Mouse (Mus musculus) ZHBTc4 (cell line): Measurements from ENCODE around the gene Tmem104.

Experiments used
- DNase-seq: peaks from one replicate; pipeline ENCODE4 v3.0.0-alpha.2; 2011; ENCODE audit warnings: low read depth, low spot score

The Tmem104 gene

DNA sequence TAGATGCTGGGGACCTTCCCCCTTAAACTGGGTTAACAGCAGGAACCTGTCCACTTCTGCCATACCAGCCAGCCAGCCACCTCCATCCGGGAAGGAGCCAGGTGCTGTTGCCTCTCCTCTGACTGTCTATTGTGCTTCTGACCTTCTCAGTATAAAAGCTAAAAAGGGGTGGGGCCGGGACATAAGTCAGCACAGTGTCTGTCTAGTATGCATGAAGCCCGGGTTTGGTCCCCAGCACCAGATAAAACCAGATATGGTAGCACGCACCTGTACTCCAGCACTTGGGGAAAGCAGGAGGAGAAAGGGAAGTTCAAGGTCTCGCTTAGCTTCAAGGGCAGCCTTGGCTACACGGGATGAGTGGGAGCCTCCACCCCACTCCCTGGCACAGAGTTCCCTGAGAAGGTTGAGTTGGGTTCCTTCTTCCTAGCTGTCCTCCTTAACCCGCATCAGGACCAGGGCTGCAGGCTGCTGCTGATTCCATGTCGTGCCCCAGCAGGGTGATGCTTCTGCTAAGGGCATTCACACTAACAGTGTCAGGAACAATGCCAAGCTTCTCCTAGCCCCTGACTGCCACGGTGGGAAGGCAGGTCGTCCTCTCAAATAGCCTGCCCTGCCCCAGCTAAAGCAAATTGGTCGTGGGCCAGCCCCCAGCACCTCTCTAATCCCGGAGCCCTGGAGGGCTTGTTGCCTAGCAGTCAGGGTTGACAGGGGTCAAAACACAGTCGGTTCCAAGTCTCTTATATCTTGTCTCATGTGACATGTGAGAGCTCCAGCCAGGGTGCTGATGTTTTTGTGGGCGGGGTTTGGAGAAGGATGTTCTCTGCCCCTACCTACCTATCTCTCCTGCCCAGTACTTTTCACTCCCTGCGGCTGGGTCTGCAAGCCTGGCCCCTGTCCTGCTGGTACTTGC is 42.0 kb downstream of the Tmem104 start:
- DNase-seq, result peak; percentile 92

DNA sequence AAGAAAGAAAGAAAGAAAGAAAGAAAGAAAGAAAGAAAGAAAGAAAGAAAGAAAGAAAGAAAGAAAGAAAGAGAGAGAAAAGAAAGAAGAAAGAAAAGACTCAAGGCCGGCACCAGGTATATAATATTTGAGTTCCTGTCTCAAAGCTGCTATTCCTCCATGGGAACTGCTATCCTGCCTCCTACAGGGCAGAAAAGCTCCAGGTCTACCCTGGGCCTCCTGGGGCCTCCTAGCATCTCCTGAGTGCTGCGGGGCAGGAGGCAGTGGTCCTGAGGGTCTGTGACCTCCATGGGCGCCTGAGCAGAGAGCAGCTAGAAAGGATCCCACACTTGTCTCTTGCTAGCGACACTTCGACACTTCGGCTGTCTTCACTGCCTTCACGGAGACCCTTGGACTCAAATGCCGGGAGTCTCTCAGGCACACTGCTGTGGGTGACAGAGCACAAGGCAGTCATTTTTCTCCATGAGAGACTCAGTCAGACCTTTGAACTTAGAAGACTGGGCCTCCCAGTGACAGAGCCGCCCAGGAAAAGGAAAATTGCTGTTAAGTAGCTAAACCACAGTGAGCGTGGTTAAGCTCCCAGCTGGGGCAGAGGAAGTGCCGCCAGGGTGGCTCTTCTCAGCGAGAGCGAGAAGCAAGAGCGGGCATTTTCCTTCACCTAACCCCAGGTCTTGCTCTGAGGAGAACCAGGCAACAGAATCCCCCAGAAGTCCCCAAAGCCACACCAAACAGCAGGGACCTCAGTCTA is 44.1 kb downstream of the Tmem104 start:
- no peak for DNase-seq

DNA sequence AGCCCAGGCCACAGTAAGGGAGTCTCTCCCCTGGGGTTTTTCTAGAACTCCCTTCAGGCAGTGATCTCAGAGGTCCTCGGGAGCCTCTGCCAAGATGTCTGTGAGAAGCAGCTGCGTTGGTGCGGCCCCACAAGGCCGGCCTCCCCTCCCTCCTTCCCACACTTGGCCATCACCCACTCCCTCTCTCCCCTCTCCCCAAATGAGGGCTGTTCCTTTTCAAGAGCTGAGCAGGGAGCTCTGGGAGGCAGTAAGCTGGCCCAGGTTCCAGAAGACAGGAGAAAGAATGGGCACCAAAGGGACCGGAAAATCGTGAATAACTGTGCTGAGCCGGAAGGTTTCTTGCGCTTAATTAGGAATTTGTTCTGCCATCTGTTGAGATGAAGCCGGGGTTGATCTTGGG is 44.6 kb downstream of the Tmem104 start:
- no peak for DNase-seq

DNA sequence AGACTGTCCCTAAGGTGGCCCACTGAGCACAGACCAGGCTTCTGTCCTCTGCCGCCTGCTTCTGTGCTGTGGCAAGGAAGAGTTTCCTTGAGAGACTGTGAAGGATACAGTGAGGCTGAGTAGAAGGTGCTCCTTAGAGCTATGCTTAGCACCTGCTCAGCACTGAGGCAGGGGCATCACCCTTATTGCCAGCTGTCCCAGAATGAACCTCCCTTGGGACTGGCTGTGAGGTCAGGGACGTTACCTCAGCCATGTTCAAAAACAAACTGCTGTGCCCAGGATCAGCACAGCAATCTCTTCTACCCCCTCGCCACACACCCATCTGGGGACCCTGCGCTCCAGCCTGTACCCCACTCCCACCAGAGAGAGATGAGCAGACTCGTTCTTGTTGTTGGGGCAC is 45.6 kb downstream of the Tmem104 start:
- DNase-seq, result no peak

DNA sequence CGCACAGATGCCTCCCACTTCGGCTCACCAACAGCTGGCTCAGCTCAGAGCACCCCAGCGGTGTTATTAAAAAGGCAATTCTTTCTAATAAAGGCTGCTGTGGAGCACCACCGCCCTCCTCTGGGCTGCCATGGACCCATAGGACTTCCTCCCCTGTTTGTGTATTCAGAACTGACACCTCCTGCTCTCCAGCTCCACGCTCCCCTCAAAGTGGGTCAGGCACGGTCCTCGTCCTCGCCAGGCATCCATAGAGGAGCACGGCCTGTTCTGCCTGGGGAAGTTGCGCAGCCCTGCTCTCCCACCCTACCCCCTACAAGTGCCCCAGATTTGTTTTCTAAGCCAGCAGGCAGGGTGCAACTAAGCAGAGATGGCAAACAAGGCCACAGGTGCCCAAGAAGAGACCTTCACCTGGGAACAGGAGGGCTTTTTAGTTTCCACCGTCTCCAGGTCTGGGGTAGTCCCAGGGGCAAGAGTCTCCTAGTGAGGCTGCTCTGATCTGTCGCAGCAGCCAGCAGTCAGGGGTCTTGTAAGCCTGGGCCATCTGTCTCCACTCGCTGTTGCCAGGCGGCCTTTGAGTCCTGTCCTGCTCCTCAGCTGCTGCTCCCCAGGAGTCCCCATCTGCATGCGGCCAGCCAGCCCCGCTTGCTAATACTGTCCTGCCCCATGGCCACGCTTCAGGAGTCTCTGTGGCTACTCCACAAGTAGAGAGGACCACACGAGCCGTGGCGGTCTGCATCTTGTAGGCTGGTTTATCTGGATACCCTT is 46.4 kb downstream of the Tmem104 start:
- no peak for DNase-seq

DNA sequence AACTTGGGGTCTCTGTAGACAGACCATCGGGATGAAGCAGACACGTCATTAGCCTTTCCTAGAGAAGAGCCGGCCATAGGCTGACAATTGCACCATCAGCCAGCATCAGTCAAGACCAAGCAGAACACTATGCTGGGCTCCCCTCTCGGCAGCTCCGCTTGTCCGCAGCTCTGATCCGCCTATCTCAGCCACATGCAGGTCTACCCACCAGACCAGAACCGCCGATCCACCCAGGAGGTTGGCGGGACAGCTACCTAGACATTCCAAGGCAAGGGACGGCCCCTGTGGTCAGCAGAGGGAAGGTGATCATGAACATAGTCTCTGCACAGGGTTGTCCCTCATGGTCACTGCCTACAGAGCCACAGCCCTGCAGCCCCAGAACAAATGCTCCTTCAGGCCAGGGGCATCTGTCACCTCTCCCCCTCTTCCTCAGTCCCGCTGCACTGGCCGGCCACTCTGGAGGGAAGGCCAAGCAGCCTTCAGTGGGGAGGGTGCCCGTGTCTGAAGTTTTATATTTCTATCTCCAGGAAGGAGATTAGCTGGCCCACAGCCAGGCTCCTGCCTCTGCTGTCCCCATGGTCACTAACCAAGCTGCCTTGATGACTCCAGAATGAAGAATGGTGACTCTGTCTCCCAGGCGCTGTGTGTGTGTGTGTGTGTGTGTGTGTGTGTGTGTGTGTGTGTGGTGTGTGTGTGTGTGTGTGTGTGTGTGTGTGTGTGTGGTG is 47.2 kb downstream of the Tmem104 start:
- no peak for DNase-seq

DNA sequence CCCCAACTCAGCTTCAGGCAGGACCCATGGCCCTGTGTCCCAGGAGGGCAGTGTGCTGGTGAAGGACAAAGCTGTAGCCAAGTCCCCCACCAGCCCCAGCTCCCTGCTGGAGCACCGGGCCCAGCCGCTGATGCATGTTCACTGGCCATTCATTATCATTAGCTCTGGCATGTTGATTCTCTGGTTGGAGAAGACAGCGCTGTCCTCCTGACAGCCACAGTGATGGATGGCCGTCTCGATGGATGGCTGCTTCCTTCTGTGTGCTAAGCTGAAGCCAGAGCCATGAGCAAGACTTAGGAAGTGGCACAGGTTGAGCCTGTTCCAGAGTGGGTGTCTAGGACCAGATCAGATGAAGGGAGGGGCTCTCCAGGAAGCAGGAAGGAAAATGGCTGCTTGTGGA is 49.3 kb downstream of the Tmem104 start:
- no peak for DNase-seq

DNA sequence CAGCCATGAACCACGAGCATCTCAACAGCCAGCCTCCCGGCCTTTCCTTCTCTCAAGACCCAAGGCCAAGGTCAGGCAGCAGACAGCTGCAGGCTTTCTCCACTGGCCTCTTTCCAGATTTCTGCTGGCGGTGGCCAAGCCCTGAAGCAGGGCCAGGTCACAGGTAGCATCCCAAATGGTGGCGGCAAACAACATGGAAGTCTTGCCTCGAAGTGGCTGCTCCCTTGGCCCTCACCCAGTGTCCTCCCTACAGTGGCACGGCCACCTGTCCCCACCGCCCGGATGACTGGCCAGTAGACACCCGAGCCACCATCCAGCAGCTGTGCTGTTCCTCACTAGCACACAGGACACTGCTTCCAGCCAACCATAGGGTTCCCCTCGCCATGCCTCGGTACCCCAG is 54.1 kb downstream of the Tmem104 start:
- DNase-seq, result no peak

DNA sequence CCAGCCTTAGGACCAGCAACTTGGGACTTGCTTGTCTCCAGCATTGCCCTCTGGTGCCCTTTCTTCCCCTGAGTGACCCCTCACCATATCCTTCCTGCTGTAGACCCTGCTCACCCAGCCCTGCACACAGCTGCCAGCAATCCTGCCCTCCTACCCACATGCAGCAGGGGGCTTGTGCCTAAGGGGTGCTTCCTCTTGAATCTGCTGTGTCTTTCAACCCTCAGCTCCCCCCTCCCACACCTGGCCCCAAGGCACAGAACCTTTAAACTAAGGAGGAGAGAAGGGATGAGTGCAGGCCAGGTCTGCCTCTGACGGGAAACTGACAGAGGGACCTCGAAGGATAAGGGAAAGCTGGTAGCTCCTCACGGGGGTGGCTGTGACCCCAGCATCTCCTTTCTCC is 55.5 kb downstream of the Tmem104 start:
- DNase-seq, result no peak

DNA sequence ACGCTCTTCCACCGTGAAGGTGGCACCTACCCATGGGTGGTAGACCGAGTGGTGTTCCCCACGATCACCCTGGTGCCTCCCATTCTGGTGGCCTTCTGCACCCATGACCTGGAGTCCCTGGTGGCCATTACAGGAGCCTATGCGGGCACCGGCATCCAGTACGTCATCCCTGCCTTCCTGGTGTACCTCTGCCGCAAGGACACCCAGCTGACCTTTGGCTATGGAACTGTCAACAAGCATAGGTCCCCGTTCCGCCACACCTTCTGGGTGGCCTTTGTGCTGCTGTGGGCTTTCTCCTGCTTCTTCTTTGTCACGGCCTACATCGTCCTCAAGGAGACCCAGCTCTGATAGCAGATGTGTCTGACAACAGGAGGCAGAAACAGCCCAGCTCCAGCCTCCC is 56.5 kb downstream of the Tmem104 start:
- no peak for DNase-seq

DNA sequence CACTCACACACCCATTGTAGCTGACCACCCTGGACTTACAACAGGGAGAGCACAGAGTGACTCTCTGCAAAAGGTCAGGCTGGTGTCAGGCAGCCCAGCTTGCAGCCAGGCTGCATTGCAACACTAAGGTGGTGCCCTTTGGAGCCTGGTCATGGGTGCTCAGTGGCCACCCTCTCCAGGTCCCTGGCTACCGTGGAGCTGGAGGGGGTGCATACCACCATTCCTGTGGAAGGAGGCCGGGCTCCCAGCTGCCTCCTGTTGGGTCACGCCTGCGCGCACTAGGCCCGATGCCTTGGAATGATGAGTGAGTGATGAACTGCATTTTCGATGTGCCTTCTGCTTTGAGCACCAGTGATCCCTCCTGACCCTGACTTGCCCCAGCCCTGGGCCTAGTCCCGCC is 57.6 kb downstream of the Tmem104 start:
- no peak for DNase-seq

DNA sequence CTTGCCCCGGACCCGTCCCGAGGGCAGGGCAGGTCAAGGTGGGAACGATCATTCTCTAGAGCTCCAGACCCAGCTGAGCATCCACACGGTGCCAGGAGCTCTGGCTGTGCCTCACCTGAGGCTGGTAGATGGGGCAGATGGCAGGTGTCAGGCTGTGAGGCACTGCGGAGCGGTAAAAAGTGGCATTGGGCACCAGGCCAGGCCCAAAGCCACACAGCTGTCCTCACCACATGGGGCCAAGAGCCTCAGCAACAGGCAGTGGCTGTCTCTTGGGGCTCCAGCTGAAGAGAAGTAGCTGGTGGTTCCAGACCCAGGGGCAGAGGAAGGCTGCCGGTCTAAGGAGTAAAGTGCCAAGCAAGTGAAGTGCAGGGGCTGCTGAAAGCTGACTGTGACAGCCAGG is 59.1 kb downstream of the Tmem104 start:
- no peak for DNase-seq

DNA sequence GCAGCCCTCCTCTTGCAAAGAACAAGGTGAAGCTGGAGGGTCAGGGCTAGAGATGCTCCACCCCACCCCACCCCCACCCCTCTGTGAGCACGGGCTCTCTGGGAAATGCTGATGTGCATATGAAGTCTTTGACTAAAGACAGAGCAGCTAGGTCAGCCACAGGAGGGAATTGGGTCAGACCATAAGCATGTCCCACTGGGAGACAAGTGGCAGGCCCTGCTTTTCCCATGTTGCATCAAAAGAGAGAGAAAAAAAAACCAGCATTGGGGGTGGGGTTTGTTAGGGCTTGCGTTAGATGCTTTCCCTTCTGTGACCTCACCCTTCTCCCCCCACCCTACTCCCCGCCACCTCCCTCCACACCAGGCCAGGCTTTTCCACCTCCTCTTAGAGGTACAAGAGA is 60.0 kb downstream of the Tmem104 start:
- DNase-seq, result peak; percentile 58

DNA sequence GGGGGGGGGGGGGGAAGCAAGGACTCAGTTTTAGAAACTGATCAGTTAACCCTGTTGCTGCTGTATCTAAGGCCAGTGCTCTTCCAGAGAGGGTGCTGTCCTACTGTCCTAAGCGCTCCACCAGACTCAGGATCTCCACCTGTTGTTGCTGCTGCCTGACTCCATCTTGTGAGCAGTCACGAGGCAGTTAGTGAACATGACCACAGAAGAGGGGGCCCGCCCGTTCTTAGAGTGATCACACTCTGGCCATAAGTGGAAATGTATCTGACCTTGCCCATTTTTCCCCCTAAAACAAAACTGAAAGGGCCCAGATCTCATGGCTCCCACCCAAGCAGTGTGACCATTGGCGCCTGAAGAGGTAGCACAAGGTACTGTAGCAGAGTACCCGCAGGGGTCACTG is 60.7 kb downstream of the Tmem104 start:
- no peak for DNase-seq

DNA sequence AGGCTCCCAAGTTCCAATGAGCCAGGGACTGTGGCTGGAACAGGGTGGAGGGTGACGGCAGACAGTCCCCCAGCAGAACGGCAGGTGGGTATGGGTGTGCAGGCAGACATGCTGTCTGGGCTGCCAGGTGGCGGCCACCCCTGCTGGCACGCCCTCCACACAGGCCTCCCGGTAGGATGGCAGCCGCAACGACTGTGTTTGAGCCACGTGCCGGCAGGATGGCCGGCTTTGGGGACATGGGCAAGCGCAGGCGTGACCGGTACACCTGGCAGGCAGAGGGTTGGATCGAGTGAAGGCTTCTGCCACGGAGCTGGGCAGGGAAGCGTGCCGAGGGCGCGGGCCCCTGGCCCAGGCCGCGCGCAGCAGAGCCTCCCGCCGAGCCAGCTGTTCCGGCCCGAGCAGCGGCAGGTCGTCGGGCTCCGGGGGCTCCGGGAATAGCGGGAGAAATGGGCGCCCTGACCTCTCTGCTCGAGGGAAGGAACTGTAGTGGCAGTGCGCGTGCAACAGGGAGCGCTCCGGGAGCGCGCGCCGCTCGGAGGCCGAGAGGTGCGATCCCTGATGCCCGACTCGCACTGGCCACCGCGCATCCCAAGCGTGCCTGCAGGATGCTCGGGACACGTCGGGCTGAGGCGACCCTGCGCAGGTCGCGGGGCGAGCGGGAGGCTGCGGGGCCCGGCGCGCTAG is 62.6 kb downstream of the Tmem104 start:
- peak; percentile 59 for DNase-seq

DNA sequence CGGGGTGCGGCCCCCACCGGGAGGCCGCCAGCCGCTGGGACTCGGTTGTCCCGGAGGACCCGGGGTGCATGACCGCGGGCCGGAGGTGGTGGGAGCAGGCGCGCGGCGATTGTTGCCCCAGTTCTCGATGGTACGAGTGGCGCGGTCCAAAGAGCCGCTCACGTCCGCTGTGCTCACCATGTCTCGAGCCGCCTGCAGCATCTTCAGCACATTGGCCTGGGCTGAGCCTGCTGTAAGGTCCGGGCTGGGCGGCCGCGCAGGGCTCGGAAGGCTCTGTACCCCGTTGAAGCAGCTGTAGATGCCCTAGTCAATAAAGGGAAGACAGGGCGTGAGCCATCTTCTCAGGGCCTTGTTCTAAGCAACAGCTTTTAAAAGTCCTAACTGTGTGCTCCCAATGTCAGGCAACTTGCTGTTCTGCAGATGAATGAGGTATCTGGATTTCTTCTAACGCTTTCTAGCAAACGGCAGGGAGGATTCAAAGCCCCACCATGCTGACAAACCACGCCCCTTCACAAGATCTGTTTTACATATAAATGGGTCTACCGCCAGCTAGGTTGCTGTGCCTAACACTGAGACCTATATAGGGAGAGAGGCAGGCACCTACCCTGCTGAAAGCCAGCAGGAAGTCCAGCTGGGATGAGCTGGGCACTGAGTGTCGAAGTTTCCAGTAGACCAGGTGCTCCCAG is 63.3 kb downstream of the Tmem104 start:
- DNase-seq, result peak; percentile 90

DNA sequence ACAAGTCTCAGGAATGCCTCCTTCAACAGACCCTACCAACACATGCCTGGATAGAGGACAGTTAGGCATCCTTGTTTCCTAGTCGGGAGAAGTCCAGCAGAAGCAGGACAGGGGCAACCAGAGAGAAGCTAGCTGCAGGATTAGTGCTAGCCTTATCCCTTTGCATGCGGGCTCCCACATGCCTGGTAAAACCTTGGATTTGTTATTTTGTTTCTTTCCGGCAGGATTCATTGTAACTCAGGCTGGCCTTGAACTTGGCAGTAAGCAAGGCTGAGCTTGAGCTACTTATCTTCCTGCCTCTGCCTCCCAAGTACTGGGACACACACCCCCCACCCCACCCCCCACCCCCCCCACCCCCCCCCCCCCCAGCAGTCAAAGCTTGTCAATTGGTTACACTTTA is 64.0 kb downstream of the Tmem104 start:
- DNase-seq, result no peak

DNA sequence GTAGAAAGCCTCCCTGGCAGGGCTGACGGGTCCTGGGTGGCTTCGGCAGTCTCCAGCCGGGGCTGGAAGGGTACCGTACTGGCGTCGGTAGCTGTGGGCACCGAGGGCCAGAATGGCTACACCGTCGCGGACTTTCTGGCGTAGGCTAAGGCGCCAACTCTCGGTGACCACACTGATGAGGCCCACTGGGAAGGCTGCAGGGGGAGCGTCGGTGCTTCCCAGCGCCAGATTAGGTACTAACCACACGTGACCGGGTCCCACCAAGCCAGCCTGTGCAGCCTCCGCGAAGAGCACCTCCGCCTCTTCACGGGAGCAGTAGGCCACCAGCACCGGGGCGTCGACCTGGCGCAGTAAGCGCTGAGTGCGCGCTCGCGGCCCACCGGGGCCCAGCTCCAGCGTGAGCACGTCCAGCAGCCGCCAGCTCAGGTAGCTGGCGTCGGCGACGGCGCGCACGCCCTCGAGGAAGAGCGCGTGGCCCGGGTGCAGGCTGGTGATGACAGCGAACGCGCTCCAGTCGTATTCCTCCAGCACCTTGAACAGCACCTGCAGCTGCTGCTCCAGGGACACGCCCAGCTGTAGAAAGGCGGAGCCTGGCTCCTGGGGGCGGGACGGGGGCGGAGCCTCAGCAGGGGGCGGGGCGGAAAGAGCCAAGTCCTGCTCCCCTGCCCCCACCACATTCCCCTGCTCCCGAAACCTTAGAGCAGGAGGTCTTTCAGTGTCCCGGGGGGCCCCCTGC is 70.7 kb downstream of the Tmem104 start:
- DNase-seq, result peak; percentile 96

DNA sequence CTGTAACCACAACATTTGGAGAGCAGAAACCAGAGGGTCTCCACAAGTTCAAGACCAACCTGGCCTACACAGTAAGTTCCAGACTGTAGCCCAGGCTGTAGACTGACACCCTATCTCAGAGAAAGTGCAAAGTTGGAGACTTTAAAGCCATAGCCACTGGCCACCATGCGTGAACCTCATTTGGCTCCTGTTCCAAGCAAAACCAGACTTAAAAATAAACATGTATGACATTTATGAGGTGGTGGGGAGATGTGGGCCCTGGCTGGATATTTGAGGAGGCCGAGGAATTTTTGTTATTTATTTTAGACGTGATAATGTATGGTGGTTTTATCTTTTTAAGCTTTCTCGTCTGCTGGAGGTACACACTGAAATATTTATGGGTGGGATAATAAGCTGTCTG is 71.8 kb downstream of the Tmem104 start:
- no peak for DNase-seq

DNA sequence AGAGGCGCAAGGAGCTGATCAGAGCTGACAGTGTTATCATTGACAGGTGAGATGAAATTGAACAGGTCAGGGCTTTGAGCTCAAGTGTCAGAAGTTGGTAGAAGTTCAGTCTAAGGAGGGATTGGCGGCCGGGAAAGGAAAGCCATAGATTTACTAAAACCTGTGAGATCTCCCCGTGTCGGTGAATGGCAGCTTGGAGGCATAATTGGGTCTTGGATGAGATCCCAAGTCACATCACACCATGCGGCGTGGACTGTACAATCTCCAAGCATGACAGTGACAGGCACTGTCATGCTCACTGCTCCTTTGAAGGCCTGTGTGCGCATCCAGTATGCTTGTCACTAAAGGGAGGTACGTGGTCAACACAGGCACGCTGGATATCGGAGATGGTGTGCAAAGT is 75.7 kb downstream of the Tmem104 start:
- DNase-seq, result no peak
